Mouse (Mus musculus) embryonic fibroblast, embryonic 13.5 days (primary cell): ENCODE data around the gene Rgs1. TPM values are rescaled to one million over a fixed set of nuclear protein-coding genes. Genes with fewer than 3 reads are reported as not detected.

Experiments used
- H3K27ac ChIP-seq: 2 replicates; pipeline ENCODE4 v1.5.1; 2012; ENCODE audit warnings: low read length, control low read depth, inconsistent platforms; ENCODE audit not compliant: insufficient read depth
- H3K4me1 ChIP-seq: 2 replicates; pipeline ENCODE4 v1.6.1; 2011; ENCODE audit warnings: low read length; ENCODE audit not compliant: control insufficient read depth, insufficient read depth
- H3K4me3 ChIP-seq: 2 replicates; pipeline ENCODE4 v1.5.1; 2011; ENCODE audit warnings: mild to moderate bottlenecking, control low read depth, low read length; ENCODE audit not compliant: insufficient read depth
- CTCF ChIP-seq: IDR thresholded peaks from 2 replicates; pipeline ENCODE4 v1.5.1; 2011; ENCODE audit warnings: mild to moderate bottlenecking, control low read depth, low read length, moderate library complexity, borderline replicate concordance; ENCODE audit not compliant: insufficient read depth
- POLR2A ChIP-seq: IDR thresholded peaks from 2 replicates; pipeline ENCODE4 v1.6.1; 2011; ENCODE audit warnings: low read depth, mild to moderate bottlenecking, control low read depth, low read length, moderate library complexity
- polyA plus RNA-seq: library from polyadenylated mRNA; stranded (reverse); fragments of >200 nt; gene quantifications from 2 replicates; pipeline ENCODE4 v1.2.4, GENCODE M21; 2011; ENCODE audit warnings: low read depth; ENCODE audit not compliant: missing spikeins, insufficient read length

The Rgs1 gene
- polyA plus RNA-seq, 1 experiment, result 0.37 TPM

DNA sequence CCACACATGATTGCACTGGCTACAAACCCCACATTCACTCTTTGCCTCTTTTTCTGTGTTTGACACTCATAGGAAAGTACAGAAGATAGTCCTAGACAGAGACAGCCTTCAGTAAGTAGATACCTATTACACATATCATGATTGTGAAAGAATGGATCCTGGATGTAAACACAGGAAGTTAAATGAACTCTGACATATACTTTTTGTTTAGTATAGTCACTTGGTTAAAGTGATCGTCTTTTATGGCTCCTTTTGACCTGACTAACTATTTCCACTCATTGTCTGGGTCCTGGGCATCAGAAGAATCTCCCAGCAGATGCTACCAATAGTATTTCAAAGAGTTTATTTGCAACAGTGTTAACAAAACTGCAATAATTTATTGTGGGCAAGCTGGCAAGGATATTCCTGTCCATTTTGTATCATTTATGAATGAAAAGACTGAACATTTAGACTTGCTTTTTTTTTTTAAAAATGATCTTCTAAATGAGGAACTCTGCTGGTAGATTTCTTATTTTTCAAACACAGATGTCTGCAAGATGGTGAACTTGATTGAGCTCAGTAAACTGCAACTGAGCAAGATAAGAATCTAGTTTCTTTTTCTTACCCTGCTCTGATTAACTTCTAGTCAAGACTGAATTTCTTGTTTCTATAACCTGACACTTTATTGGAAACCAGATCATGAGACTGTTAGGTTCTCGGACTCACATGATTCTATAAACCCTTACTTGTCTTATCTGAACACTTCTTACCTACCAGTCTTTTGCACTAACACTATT, 7.7 kb upstream of the Rgs1 start:
- no peak overlapping the region for H3K27ac ChIP-seq
- no peak overlapping the region for H3K4me3 ChIP-seq
- TF ChIP-seq POLR2A, result no peak
- no peak for TF ChIP-seq CTCF
- H3K4me1 ChIP-seq, result no peaks in the 10 kb centered on the region

DNA sequence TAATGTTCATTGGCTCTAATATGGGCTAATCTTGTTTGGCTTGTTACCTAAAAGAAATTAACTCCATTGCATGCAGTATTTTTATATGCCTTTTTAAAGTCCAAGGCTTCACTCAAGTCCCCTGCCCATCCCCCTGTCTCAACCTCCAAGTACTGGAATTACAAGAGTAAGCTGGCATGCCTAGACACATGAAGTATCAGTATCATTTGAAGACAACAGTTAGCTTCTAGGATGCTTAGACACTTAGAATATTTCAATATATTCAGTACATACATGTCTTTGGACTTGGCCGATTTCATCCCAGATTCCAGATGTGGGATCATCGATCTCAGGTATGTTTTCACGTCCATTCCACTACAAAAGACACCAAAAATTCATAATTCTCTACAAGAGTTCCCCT, 836 bp downstream of the Rgs1 start:
- TF ChIP-seq CTCF (no peak), POLR2A (no peak)
- H3K27ac ChIP-seq, result no peak overlapping the region
- no peaks in the 10 kb centered on the region for H3K4me1 ChIP-seq
- no peak overlapping the region for H3K4me3 ChIP-seq

DNA sequence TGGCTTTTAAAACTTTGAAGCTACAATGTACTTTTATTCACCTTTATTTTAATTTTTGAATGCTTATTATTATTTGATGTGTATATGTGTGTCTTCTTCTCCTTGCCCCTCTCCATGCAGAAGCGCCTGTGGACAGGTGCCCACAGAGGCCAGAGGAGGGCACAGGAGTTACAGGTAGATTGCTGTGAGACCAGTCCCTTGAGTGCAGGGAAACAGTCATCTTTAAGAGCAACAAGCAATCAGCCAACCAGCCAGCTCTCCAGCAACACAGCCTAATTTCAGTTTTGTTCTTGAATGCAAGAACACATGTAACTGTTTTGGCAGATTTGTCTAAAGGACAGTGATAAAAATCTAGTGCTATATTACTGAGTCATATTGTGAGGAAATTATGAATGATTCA, 1.7 kb downstream of the Rgs1 start:
- TF ChIP-seq POLR2A (no peak), CTCF (no peak)
- H3K4me1 ChIP-seq, result no peaks in the 10 kb centered on the region
- no peak overlapping the region for H3K27ac ChIP-seq
- H3K4me3 ChIP-seq, result no peak overlapping the region

DNA sequence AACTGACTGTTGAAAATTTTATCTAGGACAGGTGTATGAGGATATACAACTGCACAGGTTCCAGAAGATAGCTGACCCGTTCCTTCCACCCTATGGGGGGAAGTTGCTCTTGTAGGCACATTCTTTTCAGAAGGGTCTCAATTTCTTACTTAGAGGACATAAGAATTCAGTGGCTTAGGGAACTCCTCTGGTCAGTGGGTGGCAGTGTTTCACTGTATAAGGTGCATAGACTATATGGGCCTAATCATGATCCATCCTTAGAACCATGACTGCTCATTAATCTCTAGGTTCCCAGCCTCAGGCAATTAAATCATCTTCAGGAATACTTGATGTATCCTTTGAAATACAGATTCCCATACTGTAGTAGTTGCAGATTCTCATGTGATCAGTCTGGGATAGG, 5.5 kb downstream of the Rgs1 start:
- Histone ChIP-seq H3K4me1 (no peaks in the 10 kb centered on the region), H3K27ac (no peak overlapping the region), H3K4me3 (no peak overlapping the region)
- no peak for TF ChIP-seq POLR2A
- no peak for TF ChIP-seq CTCF

DNA sequence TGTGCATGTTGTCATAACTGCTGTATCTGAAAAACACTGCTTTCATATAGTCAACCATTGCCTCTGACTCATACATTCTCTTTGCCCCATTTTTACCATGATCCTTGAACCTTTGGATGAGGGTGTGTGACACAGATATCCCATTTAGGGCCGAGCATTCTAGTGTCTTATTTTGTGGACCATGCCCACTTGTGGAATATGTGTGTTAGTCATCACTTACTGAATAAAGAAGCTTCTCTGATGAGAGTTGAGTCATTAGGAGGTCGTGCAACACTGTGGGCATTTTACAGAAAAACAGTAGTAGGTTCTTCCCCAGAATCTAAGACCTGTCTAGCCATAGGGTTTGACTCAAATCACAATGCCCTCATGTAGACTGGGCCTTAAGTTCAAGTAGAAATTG, 9.8 kb downstream of the Rgs1 start:
- no peak overlapping the region for H3K4me3 ChIP-seq
- TF ChIP-seq POLR2A, result no peak
- H3K27ac ChIP-seq, result no peak overlapping the region
- no peaks in the 10 kb centered on the region for H3K4me1 ChIP-seq

- Histone ChIP-seq H3K4me3 (no peak overlapping the region), H3K27ac (no peak overlapping the region), H3K4me1 (no peaks in the 10 kb centered on the region)
- no peak for TF ChIP-seq POLR2A
- no peak for TF ChIP-seq CTCF
Measured at GRCm38 (mm10) chr1:144215230-144215629, 33.8 kb downstream of the Rgs1 start.

DNA sequence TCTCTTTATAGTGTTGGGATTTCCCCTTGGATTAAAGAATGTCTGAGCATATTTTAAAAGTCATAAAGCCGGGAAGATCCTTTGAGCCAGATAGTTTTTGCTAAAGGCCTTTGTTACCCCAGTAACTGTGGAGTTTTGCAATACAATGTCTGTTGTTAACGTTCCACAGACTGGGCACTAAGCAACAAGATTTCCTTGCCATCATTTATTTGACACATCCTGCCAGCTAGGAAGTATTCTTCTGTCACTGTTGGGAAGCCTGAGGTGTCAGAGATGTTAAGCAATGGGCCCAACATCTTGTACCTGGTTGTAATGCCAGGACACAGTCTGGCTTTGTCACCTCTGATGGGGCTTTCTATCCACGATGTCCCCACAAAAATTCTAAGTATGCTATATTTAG, 38.1 kb downstream of the Rgs1 start:
- Histone ChIP-seq H3K27ac (no peak overlapping the region), H3K4me3 (no peak overlapping the region), H3K4me1 (no peaks in the 10 kb centered on the region)
- TF ChIP-seq CTCF, result no peak
- no peak for TF ChIP-seq POLR2A

GRCm38 (mm10) chr1:144206281-144207061, 42.6 kb downstream of the Rgs1 start:
- Histone ChIP-seq H3K4me1 (no peaks in the 10 kb centered on the region), H3K4me3 (no peak overlapping the region)

DNA sequence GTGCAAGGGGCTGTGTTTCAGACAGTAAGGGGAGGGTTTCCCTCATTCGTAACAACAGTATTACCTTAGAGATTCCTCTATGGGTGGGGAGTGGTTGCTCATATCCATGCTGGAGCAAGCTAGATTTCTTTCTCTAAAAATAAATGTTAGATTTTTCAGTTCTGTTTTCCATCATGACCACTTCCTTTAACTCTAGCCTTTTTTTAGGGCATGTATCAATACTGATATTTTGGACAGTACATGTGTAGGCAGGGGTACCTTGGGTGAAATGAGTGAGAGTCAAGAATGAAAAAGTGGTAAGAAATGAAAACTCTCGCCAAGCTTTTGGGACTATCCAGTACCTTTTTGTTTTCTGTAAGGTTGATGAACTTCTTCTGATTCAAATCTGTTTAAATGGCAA, 44.3 kb downstream of the Rgs1 start:
- TF ChIP-seq CTCF, result no peak
- Histone ChIP-seq H3K4me3 (no peak overlapping the region), H3K4me1 (no peaks in the 10 kb centered on the region)

More at GRCm38 (mm10) chr1:144206281-144207061, 42.6 kb downstream of the Rgs1 start:
- TF ChIP-seq CTCF (no peak), POLR2A (no peak)
- no peak overlapping the region for H3K27ac ChIP-seq

DNA sequence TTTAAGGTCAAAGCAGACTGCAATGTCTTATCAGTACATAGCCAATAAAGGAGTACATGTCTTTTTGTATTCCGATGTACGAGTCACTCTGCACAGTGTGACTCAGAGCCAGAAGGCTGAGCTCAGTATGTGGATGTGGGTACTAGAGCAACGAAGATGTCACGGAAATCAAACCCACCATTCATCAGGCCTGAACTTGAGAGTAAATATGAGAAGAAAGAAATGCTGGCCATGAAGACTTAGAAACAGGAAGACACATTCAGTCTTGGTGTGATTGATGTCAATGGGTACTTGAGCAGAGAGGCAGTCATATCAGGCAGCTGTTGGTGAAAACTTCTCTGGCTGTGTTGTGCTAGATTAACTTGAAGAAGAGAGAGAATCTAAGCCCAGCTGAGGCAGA, 46.1 kb downstream of the Rgs1 start:
- H3K4me1 ChIP-seq, result no peaks in the 10 kb centered on the region
- no peak for TF ChIP-seq CTCF
- TF ChIP-seq POLR2A, result no peak
- no peak overlapping the region for H3K4me3 ChIP-seq
- H3K27ac ChIP-seq, result no peak overlapping the region

More for the DNA sequence above, 44.3 kb downstream of the Rgs1 start:
- H3K27ac ChIP-seq, result no peak overlapping the region
